Mouse (Mus musculus): ENCODE measurements around the gene Tnfrsf21.

The Tnfrsf21 gene

GRCm38 (mm10) chr17:43076801-43077493, 60.6 kb downstream of the Tnfrsf21 start:
- peak; percentile 47 for DNase-seq (ENCODE audit: low read depth, low spot score)

GRCm38 (mm10) chr17:43077540-43077939, 61.2 kb downstream of the Tnfrsf21 start:
- DNase-seq (ENCODE audit: low read depth, low spot score): no peak

- no peak for DNase-seq (ENCODE audit: low read depth, low spot score)
These were observed 64.9 kb downstream of the Tnfrsf21 start for GRCm38 (mm10) chr17:43081225-43081624.

- DNase-seq (ENCODE audit: low read depth, low spot score): no peak
These were observed 73.1 kb downstream of the Tnfrsf21 start for GRCm38 (mm10) chr17:43089496-43089895.

GRCm38 (mm10) chr17:43090948-43091724, 74.8 kb downstream of the Tnfrsf21 start:
- DNase-seq (ENCODE audit: low read depth, low spot score): no peak

GRCm38 (mm10) chr17:43092280-43092995, 76.1 kb downstream of the Tnfrsf21 start:
- DNase-seq (ENCODE audit: low read depth, low spot score): no peak

GRCm38 (mm10) chr17:43094285-43094684, 77.9 kb downstream of the Tnfrsf21 start:
- DNase-seq (ENCODE audit: low read depth, low spot score): no peak

GRCm38 (mm10) chr17:43097101-43097688, 80.8 kb downstream of the Tnfrsf21 start:
- DNase-seq (ENCODE audit: low read depth, low spot score): no peak

- no peak for DNase-seq (ENCODE audit: low read depth, low spot score)
These were observed 89.8 kb downstream of the Tnfrsf21 start for GRCm38 (mm10) chr17:43106108-43106507.

- DNase-seq (ENCODE audit: low read depth, low spot score): no peak
These were observed 91.0 kb downstream of the Tnfrsf21 start for GRCm38 (mm10) chr17:43107338-43107737.

- no peak for DNase-seq (ENCODE audit: low read depth, low spot score)
These were observed 93.1 kb downstream of the Tnfrsf21 start for GRCm38 (mm10) chr17:43109501-43109900.

- no peak for DNase-seq (ENCODE audit: low read depth, low spot score)
These were observed 94.0 kb downstream of the Tnfrsf21 start for GRCm38 (mm10) chr17:43110168-43110885.

- DNase-seq (ENCODE audit: low read depth, low spot score): no peak
These were observed 97.1 kb downstream of the Tnfrsf21 start for GRCm38 (mm10) chr17:43113391-43113984.

GRCm38 (mm10) chr17:43114086-43114581, 97.8 kb downstream of the Tnfrsf21 start:
- no peak for DNase-seq (ENCODE audit: low read depth, low spot score)

GRCm38 (mm10) chr17:43114926-43115325, 98.6 kb downstream of the Tnfrsf21 start:
- DNase-seq (ENCODE audit: low read depth, low spot score): no peak

GRCm38 (mm10) chr17:43116748-43117147, 100.4 kb downstream of the Tnfrsf21 start:
- no peak for DNase-seq (ENCODE audit: low read depth, low spot score)

- no peak for DNase-seq (ENCODE audit: low read depth, low spot score)
These were observed 103.1 kb downstream of the Tnfrsf21 start for GRCm38 (mm10) chr17:43119446-43119845.

- no peak for DNase-seq (ENCODE audit: low read depth, low spot score)
These were observed 104.7 kb downstream of the Tnfrsf21 start for GRCm38 (mm10) chr17:43121096-43121495.

- no peak for DNase-seq (ENCODE audit: low read depth, low spot score)
These were observed 112.0 kb downstream of the Tnfrsf21 start for GRCm38 (mm10) chr17:43128305-43128704.

- DNase-seq (ENCODE audit: low read depth, low spot score): no peak
These were observed 112.7 kb downstream of the Tnfrsf21 start for GRCm38 (mm10) chr17:43128908-43129533.

Data from brain, embryonic 18.5 days (tissue).